Mouse (Mus musculus) C2C12 (cell line): ENCODE results near the gene Gatb. TPM values are rescaled to one million over a fixed set of nuclear protein-coding genes. Genes with fewer than 3 reads are reported as not detected.

ENCODE experiments used
- H3K27me3 ChIP-seq: one replicate; pipeline ENCODE4 v1.6.1; 2011; ENCODE audit not compliant: control insufficient read depth, insufficient read depth, insufficient read length
- H3K36me3 ChIP-seq: one replicate; pipeline ENCODE4 v1.6.1; 2011; ENCODE audit not compliant: control insufficient read depth, insufficient read depth
- H3K4me3 ChIP-seq: one replicate; pipeline ENCODE4 v1.5.1; 2011; ENCODE audit warnings: mild to moderate bottlenecking, control low read depth; ENCODE audit not compliant: poor library complexity, insufficient read depth, severe bottlenecking
- H3K79me2 ChIP-seq: one replicate; pipeline ENCODE4 v1.6.1; 2011; ENCODE audit not compliant: control insufficient read depth, insufficient read depth
- H3K79me3 ChIP-seq: one replicate; pipeline ENCODE4 v1.6.1; 2011; ENCODE audit warnings: low read depth, control low read depth
- H3ac ChIP-seq: one replicate; pipeline ENCODE3; 2011; ENCODE audit warnings: low read depth; ENCODE audit not compliant: control insufficient read depth, insufficient read length
- CEBPB ChIP-seq: IDR thresholded peaks from one replicate; pipeline ENCODE4 v1.6.1; 2011; ENCODE audit warnings: low read depth, mild to moderate bottlenecking, control low read depth, moderate library complexity
- CTCF ChIP-seq: IDR thresholded peaks from one replicate; pipeline ENCODE4 v1.5.1; 2011; ENCODE audit not compliant: control insufficient read depth, insufficient read depth, insufficient read length
- FOSL1 ChIP-seq: IDR thresholded peaks from one replicate; pipeline ENCODE4 v1.8.0; 2011; ENCODE audit warnings: mild to moderate bottlenecking, low read length; ENCODE audit not compliant: poor library complexity, insufficient read depth, severe bottlenecking
- MAX ChIP-seq: IDR thresholded peaks from one replicate; pipeline ENCODE4 v1.6.1; 2011; ENCODE audit warnings: mild to moderate bottlenecking, control low read depth
- MYOD1 ChIP-seq: IDR thresholded peaks from one replicate; pipeline ENCODE4 v1.6.1; 2011; ENCODE audit warnings: low read depth; ENCODE audit not compliant: control insufficient read depth, insufficient read length
- MYOG ChIP-seq: IDR thresholded peaks from one replicate; pipeline ENCODE4 v1.6.1; 2011; ENCODE audit not compliant: control insufficient read depth, insufficient read length; ENCODE audit errors: extremely low read depth
- USF1 ChIP-seq: IDR thresholded peaks from one replicate; pipeline ENCODE4 v1.6.1; 2011; ENCODE audit warnings: low read depth, mild to moderate bottlenecking, control low read depth, moderate library complexity
- polyA plus RNA-seq: library from polyadenylated mRNA; unstranded; fragments of >200 nt; fragmentation: generic; extraction: Trizol; gene quantifications from one replicate; pipeline ENCODE4 v1.2.1, GENCODE M21; 2012; ENCODE audit warnings: missing spikeins

Gene Gatb
- polyA plus RNA-seq, 1 experiment, result 12.2 TPM

DNA sequence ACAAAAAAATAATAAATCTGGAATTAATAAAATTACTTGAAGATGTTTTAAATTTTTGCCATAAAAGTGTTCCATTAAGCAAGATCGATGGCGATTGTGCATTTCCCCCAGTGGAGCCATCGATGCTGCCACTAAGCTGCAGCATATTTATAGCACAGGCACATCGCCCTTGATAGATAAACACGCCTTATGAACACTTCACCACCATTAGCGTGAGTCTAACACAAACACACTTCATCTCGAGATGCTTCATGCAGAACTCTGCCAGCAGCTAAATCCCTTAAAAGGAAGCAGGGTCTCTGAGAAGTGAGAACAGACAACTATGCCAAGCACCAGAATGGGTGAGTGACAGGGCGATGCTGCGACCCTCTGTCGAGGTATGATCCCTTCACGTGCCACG, 92.8 kb downstream of the Gatb start:
- Histone ChIP-seq H3K79me3 (no peaks in the 10 kb centered on the region), H3K4me3 (no peak overlapping the region), H3K79me2 (no peaks in the 10 kb centered on the region), H3ac (no peak overlapping the region), H3K27me3 (no peaks in the 10 kb centered on the region), H3K36me3 (no peaks in the 10 kb centered on the region)
- no peak for TF ChIP-seq CEBPB
- TF ChIP-seq MAX, result no peak
- no peak for TF ChIP-seq MYOG
- no peak for TF ChIP-seq FOSL1
- no peak for TF ChIP-seq USF1
- no peak for TF ChIP-seq MYOD1
- no peak for TF ChIP-seq CTCF

DNA sequence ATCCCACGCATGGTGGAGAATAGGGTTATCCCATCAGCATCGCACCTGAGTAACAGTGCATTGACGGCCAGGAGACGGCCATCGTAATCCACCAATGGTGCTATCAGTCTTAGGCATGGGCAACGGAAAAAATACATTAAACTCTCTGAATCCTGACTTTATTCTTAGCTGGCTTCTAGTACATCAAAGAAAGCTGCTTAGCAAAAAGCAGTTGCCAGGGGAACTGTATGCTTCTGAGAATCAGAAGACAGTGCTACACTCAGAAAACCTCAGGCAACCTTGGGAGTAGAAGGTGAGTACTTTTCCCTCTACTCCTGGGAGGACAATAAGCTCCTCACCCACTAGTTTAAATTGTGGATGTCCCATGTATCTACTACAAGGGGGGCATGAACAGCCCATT, 93.8 kb downstream of the Gatb start:
- Histone ChIP-seq H3ac (no peak overlapping the region), H3K79me2 (no peaks in the 10 kb centered on the region), H3K79me3 (no peaks in the 10 kb centered on the region), H3K4me3 (no peak overlapping the region), H3K27me3 (no peaks in the 10 kb centered on the region), H3K36me3 (no peaks in the 10 kb centered on the region)
- TF ChIP-seq FOSL1 (no peak), MYOD1 (no peak), CTCF (no peak), CEBPB (no peak), MAX (no peak), USF1 (no peak), MYOG (no peak)

DNA sequence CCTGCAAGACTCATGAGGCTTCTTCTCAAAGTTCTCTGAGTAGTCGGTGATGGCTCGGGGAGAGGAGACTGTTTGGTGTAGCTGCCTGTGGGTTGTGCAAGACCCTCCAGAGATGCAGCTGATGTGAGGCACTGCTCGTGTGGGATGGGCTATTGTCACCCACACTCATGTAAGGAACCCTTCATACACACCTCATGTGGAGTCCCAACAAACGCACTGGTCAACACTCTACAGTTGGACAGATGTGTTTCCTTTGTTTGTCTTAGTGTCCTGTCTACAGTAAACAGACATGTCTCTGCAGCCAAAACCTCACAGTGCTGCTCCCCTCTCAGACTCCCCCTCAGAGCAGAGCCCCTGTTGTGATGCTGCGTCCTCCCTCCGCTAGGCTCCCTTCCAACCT, 95.9 kb downstream of the Gatb start:
- Histone ChIP-seq H3K27me3 (no peaks in the 10 kb centered on the region), H3ac (no peak overlapping the region), H3K79me3 (no peaks in the 10 kb centered on the region), H3K79me2 (no peaks in the 10 kb centered on the region), H3K36me3 (peaks cover 5% of the 10 kb centered on the region), H3K4me3 (no peak overlapping the region)
- TF ChIP-seq MYOD1 (no peak), FOSL1 (no peak), CTCF (no peak), CEBPB (no peak), USF1 (no peak), MAX (no peak), MYOG (no peak)

DNA sequence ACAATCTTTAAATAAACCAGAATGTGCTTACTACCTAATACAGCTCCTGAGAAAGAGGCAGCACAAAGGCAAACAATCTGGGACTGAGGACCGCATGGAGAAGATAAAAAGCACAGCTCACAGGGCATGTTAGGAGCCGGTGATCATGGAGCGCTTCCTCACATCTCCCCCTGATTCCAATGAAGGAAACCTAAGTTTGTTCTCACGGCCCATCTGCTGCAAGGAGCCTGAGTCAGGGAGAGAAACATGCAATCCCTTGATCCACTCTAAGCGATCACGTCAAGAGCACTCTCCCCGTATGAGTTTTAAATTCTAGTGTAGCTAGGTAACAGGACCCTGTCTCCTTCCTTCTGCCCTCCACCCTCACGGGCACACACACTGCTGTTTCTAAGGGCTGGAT, 103.2 kb downstream of the Gatb start:
- TF ChIP-seq FOSL1, result no peak
- TF ChIP-seq CEBPB, result no peak
- no peak for TF ChIP-seq MYOG
- no peak for TF ChIP-seq USF1
- no peak for TF ChIP-seq MAX
- TF ChIP-seq CTCF, result no peak
- no peak for TF ChIP-seq MYOD1
- no peaks in the 10 kb centered on the region for H3K27me3 ChIP-seq
- no peak overlapping the region for H3ac ChIP-seq
- H3K79me3 ChIP-seq, result no peaks in the 10 kb centered on the region
- no peaks in the 10 kb centered on the region for H3K79me2 ChIP-seq
- H3K36me3 ChIP-seq, result peaks cover 5% of the 10 kb centered on the region
- no peak overlapping the region for H3K4me3 ChIP-seq

DNA sequence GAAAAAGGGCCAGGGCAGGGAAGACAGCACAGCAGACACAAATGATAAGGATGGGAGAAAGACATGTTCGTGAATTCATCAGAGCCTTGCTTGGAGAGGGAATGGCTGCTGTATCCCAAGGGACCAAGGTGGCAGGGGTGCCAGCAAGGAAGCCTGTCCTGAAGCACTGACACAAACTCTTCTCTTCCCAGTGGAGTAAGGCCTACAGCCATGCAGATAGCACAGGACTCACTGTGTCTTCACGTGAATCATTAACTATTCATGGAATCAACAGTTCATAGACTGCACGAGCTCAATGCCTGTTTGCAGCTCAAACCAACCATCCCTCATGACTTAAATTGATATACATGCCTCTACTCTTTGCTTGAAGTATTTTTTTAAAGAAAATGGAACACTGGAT, 104.0 kb downstream of the Gatb start:
- Histone ChIP-seq H3ac (no peak overlapping the region), H3K4me3 (no peak overlapping the region), H3K79me2 (no peaks in the 10 kb centered on the region), H3K27me3 (no peaks in the 10 kb centered on the region), H3K79me3 (no peaks in the 10 kb centered on the region), H3K36me3 (peaks cover 5% of the 10 kb centered on the region)
- no peak for TF ChIP-seq MYOG
- TF ChIP-seq CEBPB, result no peak
- no peak for TF ChIP-seq MAX
- no peak for TF ChIP-seq MYOD1
- no peak for TF ChIP-seq USF1
- TF ChIP-seq CTCF, result no peak
- TF ChIP-seq FOSL1, result no peak

DNA sequence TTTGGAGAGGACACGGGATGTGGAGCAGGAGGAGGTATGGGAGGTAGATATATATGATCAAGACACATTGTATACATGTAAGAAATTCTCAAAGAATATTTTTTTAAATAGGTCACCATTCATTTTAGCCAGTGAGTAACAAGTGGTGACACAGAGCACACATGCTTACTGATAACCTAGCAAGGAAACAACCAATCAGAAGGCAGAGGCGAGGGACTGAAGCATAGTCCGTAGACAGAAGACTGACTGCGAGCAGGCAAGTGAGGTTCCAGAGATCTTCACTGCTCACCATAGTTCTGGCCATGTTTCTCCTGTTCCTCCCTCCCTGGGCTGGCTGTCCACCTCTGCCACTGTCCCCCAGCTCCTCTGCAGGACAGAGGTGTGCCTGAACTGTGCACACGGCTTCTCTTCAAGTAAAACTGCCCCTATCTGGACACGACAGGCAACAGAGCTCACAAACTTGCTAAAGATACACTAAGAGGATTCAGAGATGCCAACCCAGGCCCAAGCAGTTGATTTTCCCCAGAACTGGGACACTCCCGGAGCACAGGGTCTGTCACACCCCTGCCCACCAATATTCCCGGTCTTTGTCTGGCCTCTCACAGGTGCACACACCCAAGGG, 105.5 kb downstream of the Gatb start:
- Histone ChIP-seq H3K27me3 (no peaks in the 10 kb centered on the region), H3K36me3 (peaks cover 3% of the 10 kb centered on the region), H3K79me2 (no peaks in the 10 kb centered on the region), H3K79me3 (no peaks in the 10 kb centered on the region), H3K4me3 (no peak overlapping the region), H3ac (no peak overlapping the region)
- TF ChIP-seq CTCF (no peak), FOSL1 (no peak), MYOD1 (no peak), CEBPB (no peak), MAX (no peak), USF1 (no peak), MYOG (no peak)
